Mouse (Mus musculus) hindbrain, embryonic 15.5 days (tissue): ENCODE measurements around the gene Cdh18. TPM values are rescaled to one million over a fixed set of nuclear protein-coding genes. Genes with fewer than 3 reads are reported as not detected.

Experiments used
- ATAC-seq: fragments of 200-750 bp; cut with Nextera tagmentation; 2 replicates; pipeline ENCODE4 v1.8.0; 2017; ENCODE audit warnings: low read depth, moderate number of reproducible peaks, moderate TSS enrichment; ENCODE audit not compliant: low FRiP score
- H3K27ac ChIP-seq: fragments of 300-500 bp; sonication (generic); replicated peaks from 2 replicates; pipeline ENCODE4 v1.5.1; 2015; ENCODE audit warnings: mild to moderate bottlenecking, inconsistent platforms
- H3K27me3 ChIP-seq: fragments of 300-500 bp; sonication (generic); 2 replicates; pipeline ENCODE4 v1.6.1; 2015; ENCODE audit warnings: control low read depth, inconsistent platforms
- H3K36me3 ChIP-seq: fragments of 300-500 bp; sonication (generic); 2 replicates; pipeline ENCODE4 v1.6.1; 2015; ENCODE audit warnings: control low read depth, inconsistent platforms
- H3K4me1 ChIP-seq: fragments of 300-500 bp; sonication (generic); replicated peaks from 2 replicates; pipeline ENCODE4 v1.6.1; 2015; ENCODE audit warnings: control low read depth, inconsistent platforms
- H3K4me2 ChIP-seq: fragments of 300-500 bp; sonication (generic); 2 replicates; pipeline ENCODE4 v1.6.1; 2015; ENCODE audit warnings: moderate library complexity, mild to moderate bottlenecking, inconsistent platforms
- H3K4me3 ChIP-seq: fragments of 300-500 bp; sonication (generic); 2 replicates; pipeline ENCODE4 v1.5.1; 2015; ENCODE audit warnings: mild to moderate bottlenecking, inconsistent platforms
- H3K9ac ChIP-seq: fragments of 300-500 bp; sonication (generic); 2 replicates; pipeline ENCODE4 v1.6.1; 2015; ENCODE audit warnings: inconsistent platforms
- H3K9me3 ChIP-seq: fragments of 300-500 bp; sonication (generic); 2 replicates; pipeline ENCODE4 v1.6.1; 2016; ENCODE audit warnings: control low read depth, inconsistent platforms
- WGBS: fragments of 180-500 bp; shearing (Covaris S2); methylation state at CpG from one replicate; pipeline ENCODE4 v1.1.7; 2015; 5-methylcytosine and 5-hydroxymethylcytosine counted together
- polyA plus RNA-seq: library from polyadenylated mRNA; unstranded; fragments of >200 nt; fragmentation: Nextera tagmentation; extraction: Ambion mirVana; gene quantifications from 2 replicates; pipeline ENCODE4 v1.2.1, GENCODE M21; 2015

Cdh18 gene
- polyA plus RNA-seq, 1 experiment from 2014 or later: 11.4 TPM

DNA sequence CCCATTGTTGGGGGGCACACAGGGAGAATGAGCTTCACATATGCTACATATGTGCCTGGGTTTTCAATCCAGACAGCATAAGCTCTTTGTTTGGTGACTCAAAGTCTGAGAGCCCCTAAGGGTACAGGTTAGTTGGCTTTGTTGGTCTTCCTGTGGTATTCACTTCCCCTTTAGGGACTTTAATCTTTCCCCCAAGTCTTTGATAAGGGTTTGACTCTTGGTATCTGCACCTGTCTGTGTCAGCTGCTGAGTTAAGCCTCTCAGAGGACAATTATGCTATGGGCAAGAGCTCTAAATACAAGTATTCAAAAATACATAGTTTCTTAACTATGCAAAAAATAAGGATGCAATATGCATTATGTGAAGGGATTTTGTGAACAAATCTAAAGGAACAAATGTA lies 869.3 kb downstream of the Cdh18 start:
- H3K27me3 ChIP-seq: no peaks in the 10 kb centered on the region
- H3K4me1 ChIP-seq: no peaks in the 10 kb centered on the region
- no peaks in the 10 kb centered on the region for H3K9me3 ChIP-seq
- no peak overlapping the region for H3K4me2 ChIP-seq
- H3K9ac ChIP-seq: no peak overlapping the region
- H3K4me3 ChIP-seq: no peak overlapping the region
- ATAC-seq: no peak
- H3K27ac ChIP-seq: no peak overlapping the region
- no peaks in the 10 kb centered on the region for H3K36me3 ChIP-seq

DNA sequence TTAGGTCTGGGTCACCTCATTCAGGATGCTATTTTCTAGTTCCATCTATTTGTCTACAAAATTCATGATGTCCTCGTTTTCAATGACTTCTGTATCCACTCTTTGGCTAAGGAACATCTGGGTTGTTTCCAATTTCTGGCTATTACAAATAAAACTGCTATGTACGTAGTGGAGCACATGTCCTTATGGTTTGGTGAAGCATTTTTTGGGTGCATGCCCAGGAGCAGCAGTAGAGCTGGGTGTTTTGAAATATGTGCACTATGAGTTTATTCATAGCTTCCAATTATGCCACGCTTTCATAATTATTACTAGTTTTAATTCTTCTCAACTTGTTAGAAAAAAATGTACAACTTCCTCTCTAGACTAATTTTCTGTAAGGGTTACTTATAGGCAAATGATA lies 871.2 kb downstream of the Cdh18 start:
- H3K4me2 ChIP-seq: no peak overlapping the region
- H3K9ac ChIP-seq: no peak overlapping the region
- H3K36me3 ChIP-seq: no peaks in the 10 kb centered on the region
- no peak for ATAC-seq
- H3K4me3 ChIP-seq: no peak overlapping the region
- WGBS: 69% methylated on average over 3 of the region's 3 CpGs
- no peak overlapping the region for H3K27ac ChIP-seq
- H3K4me1 ChIP-seq: no peaks in the 10 kb centered on the region
- H3K9me3 ChIP-seq: no peaks in the 10 kb centered on the region
- no peaks in the 10 kb centered on the region for H3K27me3 ChIP-seq

DNA sequence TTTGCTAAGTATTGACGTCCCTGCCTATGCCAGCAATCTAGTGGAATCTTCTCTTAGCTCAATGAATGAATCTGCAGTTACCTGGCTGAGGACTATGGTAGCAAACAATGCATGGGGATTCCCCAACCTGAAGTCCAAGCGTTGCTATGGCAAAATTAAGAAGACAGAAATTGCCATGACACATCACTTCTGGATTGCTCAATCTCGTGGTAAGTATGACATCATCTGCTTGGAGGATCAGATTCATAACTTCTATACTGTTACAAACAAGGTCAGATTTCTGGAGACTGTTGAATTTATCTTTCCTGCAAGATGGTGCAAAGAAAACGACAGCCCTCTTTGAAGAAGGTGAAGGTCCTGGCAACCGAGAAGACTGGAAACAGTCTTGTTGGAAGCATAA lies 881.2 kb downstream of the Cdh18 start:
- Histone ChIP-seq H3K9ac (no peak overlapping the region), H3K4me2 (no peak overlapping the region), H3K27me3 (no peaks in the 10 kb centered on the region), H3K4me3 (no peak overlapping the region), H3K27ac (no peak overlapping the region), H3K4me1 (no peaks in the 10 kb centered on the region), H3K9me3 (no peaks in the 10 kb centered on the region), H3K36me3 (no peaks in the 10 kb centered on the region)
- ATAC-seq: no peak
- 87% methylated on average over 5 of the region's 5 CpGs for WGBS

DNA sequence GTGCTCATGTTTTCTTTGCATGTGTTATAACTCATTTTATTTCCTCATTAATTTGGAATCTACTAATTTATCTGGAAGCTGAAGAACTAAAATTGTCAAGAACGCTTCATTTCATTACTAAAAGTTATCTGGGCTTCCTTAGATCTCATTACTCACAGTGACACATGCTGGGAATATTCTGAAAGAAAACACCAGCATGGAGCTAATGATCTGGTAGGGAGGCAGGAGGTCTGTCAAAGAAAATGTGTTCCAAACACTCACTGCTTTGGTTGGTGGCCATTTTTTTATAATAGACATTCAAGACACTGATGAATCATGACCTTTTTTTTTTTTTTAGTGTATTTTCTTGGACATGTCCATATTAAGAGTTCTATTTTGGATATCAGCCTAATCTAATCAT lies 899.7 kb downstream of the Cdh18 start:
- Histone ChIP-seq H3K4me1 (no peaks in the 10 kb centered on the region; the same call in 1 of the 2 replicates), H3K9me3 (no peaks in the 10 kb centered on the region)
- 65% methylated on average over 1 of the region's 1 CpGs for WGBS

DNA sequence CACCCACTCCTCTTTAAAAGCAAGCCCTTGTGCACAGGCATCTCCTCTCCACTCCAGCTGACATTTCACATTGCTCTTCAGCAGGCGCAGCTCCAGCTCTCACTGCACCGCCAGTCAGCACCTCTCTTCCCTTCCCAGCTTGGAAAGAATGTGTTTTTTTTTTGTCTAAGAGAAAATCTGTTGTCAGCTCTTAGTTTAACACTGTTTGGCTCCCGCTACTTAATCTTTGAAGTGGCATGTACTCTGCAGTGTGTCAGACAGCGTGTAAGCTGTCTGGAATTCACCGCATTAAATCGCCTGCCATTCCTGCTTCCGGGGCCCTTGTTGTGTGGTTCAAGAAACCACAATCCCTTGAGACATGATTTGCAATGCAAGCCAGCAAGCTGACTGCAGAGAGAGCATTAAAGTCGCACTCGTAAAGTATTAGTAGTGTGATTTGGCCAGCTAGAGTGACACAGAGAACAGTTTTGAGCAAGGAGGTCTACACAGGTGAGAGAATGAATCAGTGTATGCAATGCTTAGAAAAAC lies 903.3 kb downstream of the Cdh18 start:
- Histone ChIP-seq H3K27me3 (no peaks in the 10 kb centered on the region), H3K4me1 (no peaks in the 10 kb centered on the region; the same call in 1 of the 2 replicates), H3K9ac (no peak overlapping the region), H3K36me3 (no peaks in the 10 kb centered on the region), H3K4me2 (peak overlapping the region; percentile 23), H3K27ac (peak overlapping the region; percentile 31; the same call in 1 of the 2 replicates), H3K4me3 (no peak overlapping the region), H3K9me3 (no peaks in the 10 kb centered on the region)
- ATAC-seq: peak; percentile 68
- 22% methylated on average over 9 of the region's 9 CpGs for WGBS

More for the DNA sequence above, 899.7 kb downstream of the Cdh18 start:
- ATAC-seq: no peak
- H3K9ac ChIP-seq: no peak overlapping the region
- no peaks in the 10 kb centered on the region for H3K36me3 ChIP-seq
- no peak overlapping the region for H3K27ac ChIP-seq
- no peaks in the 10 kb centered on the region for H3K27me3 ChIP-seq
- no peak overlapping the region for H3K4me2 ChIP-seq
- no peak overlapping the region for H3K4me3 ChIP-seq

DNA sequence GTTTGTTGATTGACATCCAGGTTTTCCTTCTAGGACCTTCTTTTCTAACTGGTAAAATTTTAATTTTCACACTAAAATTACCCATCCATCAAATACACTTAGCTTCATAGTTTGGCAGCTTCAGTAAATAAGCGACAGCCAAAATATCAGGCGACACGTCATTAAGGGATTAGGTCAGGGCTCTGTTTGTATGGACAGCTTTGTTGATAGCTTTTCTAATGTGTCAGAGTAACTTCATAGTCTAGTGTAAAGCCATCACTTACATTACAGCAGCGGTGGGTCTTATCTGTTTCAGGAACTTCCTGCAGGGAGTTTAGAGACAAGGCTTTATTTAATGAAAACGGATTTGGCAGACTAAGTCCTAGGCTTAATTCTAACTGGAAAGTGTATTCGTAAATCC lies 904.5 kb downstream of the Cdh18 start:
- WGBS: 80% methylated on average over 6 of the region's 6 CpGs
- Histone ChIP-seq H3K9me3 (no peaks in the 10 kb centered on the region), H3K4me3 (no peak overlapping the region), H3K36me3 (no peaks in the 10 kb centered on the region), H3K9ac (no peak overlapping the region), H3K4me1 (no peaks in the 10 kb centered on the region; the same call in 1 of the 2 replicates), H3K4me2 (no peak overlapping the region), H3K27me3 (no peaks in the 10 kb centered on the region), H3K27ac (no peak overlapping the region)
- ATAC-seq: no peak

DNA sequence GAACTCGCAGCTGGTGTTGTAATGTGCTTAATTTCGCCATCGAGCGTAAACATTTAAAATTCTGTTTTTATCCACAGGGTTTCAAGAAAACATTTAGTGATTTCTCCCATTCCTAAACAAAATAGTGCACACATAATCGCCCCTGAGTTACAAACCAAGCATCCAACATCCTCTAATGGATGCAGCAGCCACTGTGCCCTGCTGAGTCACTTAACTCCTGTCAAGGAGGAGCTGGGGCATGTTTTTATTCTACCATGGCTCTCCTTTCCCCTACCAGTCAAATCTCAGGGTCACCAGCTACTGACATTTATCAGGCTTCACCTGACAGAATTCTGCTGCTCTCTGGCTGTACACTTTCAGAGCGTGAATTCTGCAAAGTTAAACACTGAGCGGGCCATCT lies 906.5 kb downstream of the Cdh18 start:
- Histone ChIP-seq H3K4me3 (no peak overlapping the region), H3K4me2 (no peak overlapping the region), H3K27me3 (no peaks in the 10 kb centered on the region), H3K36me3 (no peaks in the 10 kb centered on the region), H3K27ac (peak overlapping the region; percentile 34; the same call in 1 of the 2 replicates), H3K9me3 (no peaks in the 10 kb centered on the region), H3K9ac (no peak overlapping the region), H3K4me1 (no peaks in the 10 kb centered on the region; the same call in 1 of the 2 replicates)
- no peak for ATAC-seq
- 71% methylated on average over 7 of the region's 7 CpGs for WGBS

DNA sequence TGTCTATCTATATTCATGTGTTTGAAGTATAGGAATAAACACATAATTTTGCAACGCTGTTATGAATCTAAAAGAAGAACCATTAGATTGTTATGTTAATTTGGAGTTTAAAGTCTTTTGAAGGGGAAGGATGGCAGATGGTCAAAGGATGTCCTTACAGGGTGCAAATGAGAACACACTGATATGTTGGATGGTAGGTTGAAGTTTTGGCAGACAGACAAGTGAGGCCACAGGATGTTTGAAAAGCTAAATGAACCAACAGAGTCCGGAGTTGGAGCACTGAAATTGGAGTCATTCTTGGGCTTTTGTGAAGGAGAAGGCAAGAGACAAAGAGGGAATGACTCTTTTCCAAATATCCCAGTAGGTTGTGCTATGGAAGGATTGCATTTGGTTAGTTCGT lies 908.6 kb downstream of the Cdh18 start:
- Histone ChIP-seq H3K9ac (no peak overlapping the region), H3K4me2 (no peak overlapping the region), H3K9me3 (no peaks in the 10 kb centered on the region), H3K4me3 (no peak overlapping the region), H3K27ac (no peak overlapping the region), H3K27me3 (no peaks in the 10 kb centered on the region), H3K36me3 (no peaks in the 10 kb centered on the region), H3K4me1 (no peaks in the 10 kb centered on the region; the same call in 1 of the 2 replicates)
- ATAC-seq: no peak
- WGBS: 54% methylated on average over 3 of the region's 3 CpGs

DNA sequence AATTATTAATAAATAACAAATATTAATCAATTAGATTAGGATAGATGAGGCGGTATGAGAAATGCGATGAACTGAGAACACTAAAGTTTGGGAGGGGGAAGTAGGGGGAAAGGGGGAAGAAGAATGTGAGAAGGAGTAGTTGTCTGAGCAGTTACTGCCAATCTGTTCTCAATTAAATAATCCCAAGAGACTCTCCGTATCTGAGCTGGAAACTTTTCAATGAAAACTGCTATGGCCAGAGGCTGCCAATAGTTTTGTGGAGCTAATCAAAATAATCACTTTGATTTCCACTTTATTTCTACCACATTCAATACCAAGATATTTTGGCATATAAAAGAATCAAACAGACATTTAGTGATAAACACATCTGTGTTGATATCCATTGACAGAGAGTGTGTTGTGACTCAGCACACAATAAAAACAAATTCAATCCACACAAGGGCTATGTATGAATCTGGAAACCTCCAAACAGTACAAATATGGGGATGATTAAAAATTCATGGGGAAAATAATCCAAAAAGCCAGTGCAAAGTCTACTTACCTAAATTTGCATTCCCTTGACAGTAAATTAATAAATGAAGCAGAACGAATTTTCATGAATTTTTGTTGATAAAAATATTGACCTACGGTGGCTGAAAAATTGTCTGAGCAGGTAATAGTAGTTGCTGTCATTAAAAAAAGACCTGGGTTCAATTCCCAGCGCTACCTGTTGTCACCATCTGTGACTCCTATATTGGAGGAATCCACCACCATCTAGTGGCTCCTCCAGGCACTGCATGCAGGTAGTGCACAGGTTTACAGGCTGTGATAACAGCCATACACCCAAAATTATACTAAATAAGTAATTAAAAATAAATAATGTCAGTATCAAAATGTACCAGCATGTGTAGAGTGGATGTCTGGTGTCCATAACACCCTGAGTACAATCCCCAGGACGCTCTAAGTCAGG lies 922.0 kb downstream of the Cdh18 start:
- no peak for ATAC-seq
- H3K9ac ChIP-seq: no peak overlapping the region
- no peak overlapping the region for H3K27ac ChIP-seq
- H3K36me3 ChIP-seq: peaks cover 2% of the 10 kb centered on the region; the same call in 1 of the 2 replicates
- H3K4me3 ChIP-seq: no peak overlapping the region
- no peaks in the 10 kb centered on the region for H3K27me3 ChIP-seq
- H3K9me3 ChIP-seq: no peaks in the 10 kb centered on the region
- 80% methylated on average over 7 of the region's 7 CpGs for WGBS
- no peaks in the 10 kb centered on the region for H3K4me1 ChIP-seq
- H3K4me2 ChIP-seq: no peak overlapping the region

DNA sequence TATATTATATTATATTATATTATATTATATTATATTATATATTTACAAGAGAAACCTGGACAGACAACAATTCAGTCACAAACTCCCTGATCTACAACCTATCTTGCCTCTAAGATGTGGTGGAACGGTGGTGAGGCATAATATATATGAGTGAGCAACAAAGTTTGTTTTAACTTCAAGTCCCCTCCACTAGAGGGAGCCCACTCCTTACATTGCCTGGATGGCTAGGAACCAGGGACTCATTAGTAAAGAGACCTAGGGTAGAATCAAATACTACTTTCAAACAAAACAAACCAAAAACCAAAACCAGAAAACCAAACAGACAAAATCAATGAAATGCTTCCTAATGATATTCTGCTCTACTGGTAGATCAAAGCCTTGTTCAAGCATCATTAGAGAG lies 937.5 kb downstream of the Cdh18 start:
- ATAC-seq: no peak
- Histone ChIP-seq H3K4me3 (no peak overlapping the region), H3K9me3 (no peaks in the 10 kb centered on the region), H3K27ac (no peak overlapping the region), H3K4me2 (no peak overlapping the region), H3K4me1 (no peaks in the 10 kb centered on the region), H3K36me3 (no peaks in the 10 kb centered on the region), H3K9ac (no peak overlapping the region), H3K27me3 (no peaks in the 10 kb centered on the region)
- WGBS: 55% methylated on average over 1 of the region's 1 CpGs

DNA sequence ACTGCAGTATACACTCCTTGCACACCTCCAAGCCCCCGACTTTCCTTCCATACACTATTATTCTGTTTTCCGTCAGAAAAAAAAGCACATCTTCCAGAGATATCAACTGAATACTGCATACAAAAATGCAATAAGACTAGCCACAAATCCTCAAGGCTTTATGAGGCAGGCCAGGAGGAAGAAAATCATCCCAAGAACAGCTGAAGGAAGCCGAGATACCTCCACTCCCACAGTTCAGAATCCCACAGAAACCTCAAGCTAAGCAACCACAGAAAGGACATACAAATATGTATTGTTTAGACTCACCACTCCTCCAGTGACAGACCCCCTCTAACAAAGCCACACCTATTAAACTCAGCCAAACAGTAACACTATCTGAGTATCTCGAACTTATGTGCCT lies 957.7 kb downstream of the Cdh18 start:
- Histone ChIP-seq H3K4me1 (no peaks in the 10 kb centered on the region), H3K9ac (no peak overlapping the region), H3K4me2 (no peak overlapping the region), H3K9me3 (no peaks in the 10 kb centered on the region), H3K4me3 (no peak overlapping the region), H3K36me3 (no peaks in the 10 kb centered on the region), H3K27ac (no peak overlapping the region), H3K27me3 (no peaks in the 10 kb centered on the region)
- no peak for ATAC-seq
- WGBS: 85% methylated on average over 4 of the region's 4 CpGs

DNA sequence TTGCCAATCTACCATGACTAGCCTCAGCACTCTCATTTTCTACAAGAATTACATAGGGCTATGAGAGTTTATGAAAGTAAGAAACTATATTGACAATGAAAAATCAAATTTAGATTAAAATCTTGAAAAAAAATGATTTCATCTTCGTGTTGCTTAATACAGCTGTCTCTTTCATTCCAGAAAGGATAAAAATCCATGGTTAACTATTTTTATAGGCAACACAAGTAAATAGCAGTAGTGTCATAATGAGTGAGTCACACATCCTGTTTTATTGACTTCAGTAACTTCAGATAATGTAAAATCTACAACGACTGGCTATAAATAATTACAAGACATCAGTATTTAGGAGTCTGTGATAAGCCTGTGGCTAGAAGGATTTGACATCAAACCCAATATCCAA lies 960.9 kb downstream of the Cdh18 start:
- Histone ChIP-seq H3K4me2 (no peak overlapping the region), H3K27ac (no peak overlapping the region), H3K4me1 (no peaks in the 10 kb centered on the region), H3K4me3 (no peak overlapping the region), H3K36me3 (no peaks in the 10 kb centered on the region), H3K9me3 (no peaks in the 10 kb centered on the region), H3K27me3 (no peaks in the 10 kb centered on the region), H3K9ac (no peak overlapping the region)
- 57% methylated on average over 2 of the region's 2 CpGs for WGBS
- ATAC-seq: no peak
